Mouse (Mus musculus): ENCODE results near the gene Olfr935. TPM values are rescaled to one million over a fixed set of nuclear protein-coding genes. Genes with fewer than 3 reads are reported as not detected.

Olfr935 gene
- polyA plus RNA-seq (2014; fragmentation: Illumina TruSeq; extraction: RNeasy Lipid Tissue Mini Kit (QIAGEN cat#74804); ENCODE audit: low read depth, low replicate concordance), result not detected

DNA sequence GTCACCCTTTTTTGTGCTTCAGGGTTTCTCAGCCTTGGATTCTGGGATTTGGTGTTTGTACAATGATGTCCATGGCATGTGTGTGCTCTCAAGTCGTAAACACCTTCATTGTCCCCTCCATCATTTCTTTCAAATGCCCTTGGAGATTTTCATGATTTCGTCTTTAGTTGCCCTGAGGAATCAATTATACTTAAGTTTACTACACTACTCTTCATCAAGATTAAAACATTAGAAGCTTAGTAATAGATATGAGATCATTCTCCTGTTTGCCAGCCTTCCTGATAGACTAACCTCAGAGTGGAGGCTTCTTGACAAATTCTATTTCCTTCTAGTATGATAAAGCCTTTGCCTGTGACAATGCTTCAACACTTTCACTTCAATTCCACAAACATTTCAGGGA lies at the start of gene Olfr935:
Gene Olfr935 (minus strand): TSS at position 101 of the 400 bp plus-strand sequence.

DNA sequence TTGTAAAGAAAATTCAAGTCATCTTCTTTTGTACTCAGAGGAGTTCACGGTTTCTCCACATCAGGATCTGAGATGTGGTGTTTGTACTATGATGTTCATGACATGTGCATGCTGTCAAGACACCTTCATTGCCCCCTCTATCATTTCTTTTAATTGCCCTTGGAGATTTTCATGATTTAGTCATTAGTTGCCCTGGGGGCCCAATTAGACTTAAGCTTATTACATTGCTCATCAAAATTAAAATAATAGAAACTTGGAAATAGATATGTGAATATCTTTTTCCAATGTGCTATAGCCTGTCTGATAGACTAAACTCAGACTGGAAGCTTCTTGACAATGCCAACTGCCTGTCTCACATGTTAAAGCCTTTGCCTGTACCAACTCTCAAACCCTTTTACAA lies 23.8 kb upstream of the Olfr935 start, which contains the start of gene Olfr146:
Gene Olfr146 (minus strand): TSS at position 101 of the 400 bp plus-strand sequence.

DNA sequence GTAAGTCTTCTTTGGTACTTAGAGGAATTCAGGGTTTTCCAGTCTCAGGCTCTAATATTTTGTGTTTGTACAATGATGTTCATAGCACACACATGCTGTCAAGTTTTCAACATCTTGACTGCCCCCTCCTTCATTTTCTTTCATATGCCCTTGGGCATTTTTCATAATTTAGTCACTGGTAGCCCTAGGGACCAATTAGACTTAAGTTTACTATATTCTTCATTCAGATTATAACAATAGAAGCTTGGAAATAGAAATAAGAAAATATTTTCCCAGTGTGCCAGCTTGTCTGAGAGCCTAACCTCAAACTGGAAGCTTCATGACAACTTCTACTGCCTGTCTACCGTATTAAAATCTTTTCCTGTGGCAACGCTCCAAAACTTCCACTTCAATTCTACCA lies 11.3 kb downstream of the Olfr935 start, which contains the start of gene Olfr934:
Gene Olfr934 (minus strand): TSS at position 101 of the 400 bp plus-strand sequence.

DNA sequence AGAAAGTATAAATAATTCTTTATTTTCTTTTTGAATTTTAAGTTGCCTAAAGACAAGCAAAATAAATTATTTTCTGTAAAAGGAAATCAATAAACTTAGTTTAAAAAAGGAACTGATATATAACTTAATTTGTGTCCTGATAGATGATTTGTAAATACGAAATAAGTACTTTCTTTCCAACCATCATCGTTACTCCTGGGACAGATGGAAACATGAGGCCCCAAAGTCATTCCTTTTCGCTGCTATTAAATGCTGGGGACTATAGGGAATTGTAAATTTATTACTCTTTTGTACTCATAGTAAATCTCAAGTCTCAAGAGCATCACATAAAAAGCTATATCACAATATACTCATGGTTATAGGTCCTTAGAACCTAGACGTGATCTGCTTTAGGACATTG lies 27.5 kb downstream of the Olfr935 start, which contains the start of gene Olfr933:
Gene Olfr933 (plus strand): TSS at position 301 of the 400 bp plus-strand sequence.

Other genes starting within 250 kb of the Olfr935 start
- gene Olfr920, start 247.4 kb downstream of the Olfr935 start, polyA plus RNA-seq (2014; fragmentation: Illumina TruSeq; extraction: RNeasy Lipid Tissue Mini Kit (QIAGEN cat#74804); ENCODE audit: low read depth, low replicate concordance), result 0.57 TPM
- not detected for gene Olfr921, start 226.6 kb downstream of the Olfr935 start, polyA plus RNA-seq (2014; fragmentation: Illumina TruSeq; extraction: RNeasy Lipid Tissue Mini Kit (QIAGEN cat#74804); ENCODE audit: low read depth, low replicate concordance)
- gene Olfr922, start 185.1 kb downstream of the Olfr935 start, polyA plus RNA-seq (2014; fragmentation: Illumina TruSeq; extraction: RNeasy Lipid Tissue Mini Kit (QIAGEN cat#74804); ENCODE audit: low read depth, low replicate concordance), result not detected
- not detected for gene Olfr923, start 173.1 kb downstream of the Olfr935 start, polyA plus RNA-seq (2014; fragmentation: Illumina TruSeq; extraction: RNeasy Lipid Tissue Mini Kit (QIAGEN cat#74804); ENCODE audit: low read depth, low replicate concordance)
- gene Olfr924, start 155.2 kb downstream of the Olfr935 start, polyA plus RNA-seq (2014; fragmentation: Illumina TruSeq; extraction: RNeasy Lipid Tissue Mini Kit (QIAGEN cat#74804); ENCODE audit: low read depth, low replicate concordance), result not detected
- gene Olfr26, start 144.6 kb downstream of the Olfr935 start, polyA plus RNA-seq (2014; fragmentation: Illumina TruSeq; extraction: RNeasy Lipid Tissue Mini Kit (QIAGEN cat#74804); ENCODE audit: low read depth, low replicate concordance), result not detected
- gene Olfr926, start 122.6 kb downstream of the Olfr935 start, polyA plus RNA-seq (2014; fragmentation: Illumina TruSeq; extraction: RNeasy Lipid Tissue Mini Kit (QIAGEN cat#74804); ENCODE audit: low read depth, low replicate concordance), result not detected
- gene Olfr930, start 69.9 kb downstream of the Olfr935 start, polyA plus RNA-seq (2014; fragmentation: Illumina TruSeq; extraction: RNeasy Lipid Tissue Mini Kit (QIAGEN cat#74804); ENCODE audit: low read depth, low replicate concordance), result not detected
- not detected for gene Olfr933, start 27.4 kb downstream of the Olfr935 start, polyA plus RNA-seq (2014; fragmentation: Illumina TruSeq; extraction: RNeasy Lipid Tissue Mini Kit (QIAGEN cat#74804); ENCODE audit: low read depth, low replicate concordance)
- gene Olfr934, start 11.4 kb downstream of the Olfr935 start, polyA plus RNA-seq (2014; fragmentation: Illumina TruSeq; extraction: RNeasy Lipid Tissue Mini Kit (QIAGEN cat#74804); ENCODE audit: low read depth, low replicate concordance), result not detected
- not detected for gene Olfr146, start 23.7 kb upstream of the Olfr935 start, polyA plus RNA-seq (2014; fragmentation: Illumina TruSeq; extraction: RNeasy Lipid Tissue Mini Kit (QIAGEN cat#74804); ENCODE audit: low read depth, low replicate concordance)
- gene Olfr937, start 65.3 kb upstream of the Olfr935 start, polyA plus RNA-seq (2014; fragmentation: Illumina TruSeq; extraction: RNeasy Lipid Tissue Mini Kit (QIAGEN cat#74804); ENCODE audit: low read depth, low replicate concordance), result not detected
- gene Olfr938, start 79.2 kb upstream of the Olfr935 start, polyA plus RNA-seq (2014; fragmentation: Illumina TruSeq; extraction: RNeasy Lipid Tissue Mini Kit (QIAGEN cat#74804); ENCODE audit: low read depth, low replicate concordance), result not detected
- not detected for gene Olfr27, start 128.4 kb upstream of the Olfr935 start, polyA plus RNA-seq (2014; fragmentation: Illumina TruSeq; extraction: RNeasy Lipid Tissue Mini Kit (QIAGEN cat#74804); ENCODE audit: low read depth, low replicate concordance)
- gene Olfr943, start 166.6 kb upstream of the Olfr935 start, polyA plus RNA-seq (2014; fragmentation: Illumina TruSeq; extraction: RNeasy Lipid Tissue Mini Kit (QIAGEN cat#74804); ENCODE audit: low read depth, low replicate concordance), result not detected
- gene Olfr944, start 202.2 kb upstream of the Olfr935 start, polyA plus RNA-seq (2014; fragmentation: Illumina TruSeq; extraction: RNeasy Lipid Tissue Mini Kit (QIAGEN cat#74804); ENCODE audit: low read depth, low replicate concordance), result not detected

Measured in kidney, adult 10 weeks (tissue).